9 mouse cellular contexts compared by ENCODE assay signal in the genomic region with DNA sequence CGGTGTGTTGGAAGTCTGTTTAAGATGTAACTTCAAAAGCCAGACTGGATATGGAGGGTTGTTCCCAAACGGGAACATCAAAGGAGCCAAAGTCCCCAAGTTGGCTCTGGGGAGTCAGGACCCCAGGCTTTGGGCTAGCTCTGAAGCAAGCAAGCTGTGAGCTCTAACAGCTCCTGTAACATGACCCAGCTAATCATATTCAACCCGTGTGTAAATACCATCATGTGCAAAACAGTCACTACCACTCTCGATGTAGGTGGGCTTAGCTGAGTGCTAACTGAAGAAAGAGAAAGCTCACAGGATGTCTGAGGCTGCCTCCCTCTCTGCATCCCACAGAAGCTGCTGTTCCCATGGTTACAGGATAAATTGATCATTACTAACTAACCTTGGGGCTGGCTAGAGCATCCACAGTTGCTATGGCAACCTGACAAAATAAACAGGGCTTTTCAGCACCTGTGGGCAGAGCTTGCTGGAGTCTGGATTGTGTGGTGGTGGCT. TPM values are rescaled to one million over a fixed set of nuclear protein-coding genes. Genes with fewer than 3 reads are reported as not detected.
DNase-seq lines count a peak whose midpoint lies in the region; ATAC-seq lines count a peak whose summit lies in the region.
"Had no signal": no experiment of that assay in that cellular context is flagged by ENCODE, and none has a peak within 500 bp of the region (broad histone marks: within the 10 kb centered on the region; RNA-seq: fewer than 3 reads in every experiment).

No protein-coding gene starts in this region.

- H3K27me3 ChIP-seq in hindbrain, embryonic 15.5 days: no peaks in the 10 kb centered on the region
- no peaks in the 10 kb centered on the region for H3K27me3 ChIP-seq in midbrain, embryonic 11.5 days (ENCODE audit: control insufficient read depth, insufficient read depth, low read length)

- WGBS in hindbrain, embryonic 15.5 days: 0% methylated on average over 4 of the region's 4 CpGs
- WGBS in midbrain, embryonic 11.5 days: 9% methylated on average over 4 of the region's 4 CpGs

- DNase-seq in frontal cortex, postnatal 25 days (ENCODE audit: low spot score in 2 of 2): no peak
- peak; percentile 80 for DNase-seq in brain, adult 2 months (ENCODE audit: low read depth, low spot score)
- DNase-seq in midbrain, embryonic 11.5 days (ENCODE audit: low spot score, missing footprints): peak; percentile 91
- no peak for DNase-seq in adrenal gland, postnatal 25 days
- DNase-seq in cerebellum, postnatal 14 days: no peak

- H3K9ac ChIP-seq in hindbrain, embryonic 15.5 days: peak overlapping the region; percentile 86
- H3K9ac ChIP-seq in midbrain, embryonic 11.5 days (ENCODE audit: low read length): peak overlapping the region; percentile 87

- peaks cover 62% of the 10 kb centered on the region for H3K4me1 ChIP-seq in hindbrain, embryonic 15.5 days (replicated peaks)
- peaks cover 9% of the 10 kb centered on the region for H3K4me1 ChIP-seq in midbrain, embryonic 11.5 days (ENCODE audit: control insufficient read depth, insufficient read depth, low read length)

- H3K36me3 ChIP-seq in hindbrain, embryonic 15.5 days: no peaks in the 10 kb centered on the region
- H3K36me3 ChIP-seq in midbrain, embryonic 11.5 days (ENCODE audit: control insufficient read depth, insufficient read depth, low read length): no peaks in the 10 kb centered on the region

- peak overlapping the region; percentile 59 for H3K4me2 ChIP-seq in hindbrain, embryonic 15.5 days
- H3K4me2 ChIP-seq in midbrain, embryonic 11.5 days: peak overlapping the region; percentile 85

- H3K9me3 ChIP-seq in hindbrain, embryonic 15.5 days: no peaks in the 10 kb centered on the region
- H3K9me3 ChIP-seq in midbrain, embryonic 11.5 days (ENCODE audit: control insufficient read depth, low read length): no peaks in the 10 kb centered on the region

- H3K4me3 ChIP-seq in hindbrain, embryonic 15.5 days: peak overlapping the region; percentile 67
- peak overlapping the region; percentile 71 for H3K4me3 ChIP-seq in midbrain, embryonic 11.5 days (ENCODE audit: low read depth, low read length)
- H3K4me3 ChIP-seq: myocyte had no signal

- H3K27ac ChIP-seq in hindbrain, embryonic 15.5 days (replicated peaks): peak overlapping the region; percentile 87
- no peak overlapping the region for H3K27ac ChIP-seq in midbrain, embryonic 11.5 days (ENCODE audit: low read depth, low read length)

- peak; percentile 44 for ATAC-seq in frontal cortex, adult (ENCODE audit: low TSS enrichment)
- peak; percentile 35; the same call in 1 of the 2 replicates for ATAC-seq in hindbrain, embryonic 15.5 days (ENCODE audit: low FRiP score, low read depth)
- ATAC-seq in midbrain, embryonic 11.5 days (ENCODE audit: low FRiP score): peak; percentile 43
- no peak for ATAC-seq in megakaryocyte progenitor cell, adult 5-6 weeks (replicated peaks; ENCODE audit: poor library complexity)

RNA-seq across cellular contexts. Expression of a gene that starts 1.5 kb away (rescaled TPM):
- polyA plus RNA-seq in hindbrain, embryonic 15.5 days (2015; fragmentation: Nextera tagmentation; extraction: Ambion mirVana): 12.3 and 12.7 TPM in 2 replicates
- polyA plus RNA-seq in midbrain, embryonic 11.5 days (2014; fragmentation: Nextera tagmentation; extraction: Ambion mirVana): 6.4 and 8.1 TPM in 2 replicates
- 0.05 TPM in 1 of 2 replicates, not detected in the other for total RNA-seq in megakaryocyte progenitor cell, adult 5-6 weeks (2015)
- total RNA-seq in megakaryocyte progenitor cell, adult 5-6 weeks (2017): 0.04 TPM in 1 of 2 replicates, not detected in the other
- total RNA-seq in adrenal gland, postnatal 25 days (2021): 3.4 and 5.3 TPM in 2 replicates

Comparison
In these comparisons a context has a peak if more than half of its experiments do, and no peak if none do; other contexts are left out.
1. DNase-seq: peak in brain, adult 2 months (single experiment) and midbrain, embryonic 11.5 days (single experiment); none in frontal cortex, postnatal 25 days (0 of 2), adrenal gland, postnatal 25 days (single experiment) and cerebellum, postnatal 14 days (0 of 2).